Mouse (Mus musculus) intestine, embryonic 16.5 days (tissue): ENCODE data around the gene Fam69b. TPM values are rescaled to one million over a fixed set of nuclear protein-coding genes. Genes with fewer than 3 reads are reported as not detected.

Source experiments
- ATAC-seq: fragments of 200-750 bp; cut with Nextera tagmentation; 2 replicates; pipeline ENCODE4 v1.8.0; 2017; ENCODE audit warnings: moderate TSS enrichment, moderate library complexity
- H3K27ac ChIP-seq: fragments of 300-500 bp; sonication (generic); 2 replicates; pipeline ENCODE4 v1.5.1; 2014; ENCODE audit warnings: mild to moderate bottlenecking, low read length
- H3K27me3 ChIP-seq: fragments of 300-500 bp; sonication (generic); replicated peaks from 2 replicates; pipeline ENCODE4 v1.6.1; 2014; ENCODE audit warnings: low read length, control low read depth, mixed read lengths; ENCODE audit not compliant: control insufficient read depth, insufficient read depth
- H3K36me3 ChIP-seq: fragments of 300-500 bp; sonication (generic); 2 replicates; pipeline ENCODE4 v1.6.1; 2014; ENCODE audit warnings: low read length, control low read depth; ENCODE audit not compliant: control insufficient read depth, insufficient read depth
- H3K4me1 ChIP-seq: fragments of 300-500 bp; sonication (generic); 2 replicates; pipeline ENCODE4 v1.6.1; 2014; ENCODE audit warnings: low read length, control low read depth, mixed read lengths; ENCODE audit not compliant: control insufficient read depth, insufficient read depth
- H3K4me2 ChIP-seq: fragments of 300-500 bp; sonication (generic); 2 replicates; pipeline ENCODE4 v1.6.1; 2014; ENCODE audit warnings: low read depth, low read length, control low read depth
- H3K4me3 ChIP-seq: fragments of 300-500 bp; sonication (generic); 2 replicates; pipeline ENCODE4 v1.5.1; 2014; ENCODE audit warnings: mild to moderate bottlenecking, low read length
- H3K9ac ChIP-seq: fragments of 300-500 bp; sonication (generic); 2 replicates; pipeline ENCODE4 v1.6.1; 2014; ENCODE audit warnings: low read depth, low read length
- H3K9me3 ChIP-seq: fragments of 300-500 bp; sonication (generic); 2 replicates; pipeline ENCODE4 v1.6.1; 2016; ENCODE audit warnings: low read length, control low read depth; ENCODE audit not compliant: control insufficient read depth
- WGBS: fragments of 180-500 bp; shearing (Covaris S2); extraction: QIAGEN DNeasy Blood & Tissue Kit; methylation state at CpG from one replicate; pipeline ENCODE4 v1.1.7; 2014; 5-methylcytosine and 5-hydroxymethylcytosine counted together
- polyA plus RNA-seq: library from polyadenylated mRNA; unstranded; fragments of >200 nt; fragmentation: Nextera tagmentation; extraction: Ambion mirVana; gene quantifications from 2 replicates; pipeline ENCODE4 v1.2.1, GENCODE M21; 2015

Fam69b gene
- polyA plus RNA-seq, 1 experiment from 2014 or later: 27.0 TPM

- no peak overlapping the region; the same call in 1 of the 2 replicates for H3K27ac ChIP-seq
Measured at GRCm38 (mm10) chr2:26588573-26588972, 39.7 kb upstream of the Fam69b start.

GRCm38 (mm10) chr2:26589284-26589683 is 39.0 kb upstream of the Fam69b start:
- Histone ChIP-seq H3K4me3 (peak overlapping the region; percentile 70; the same call in 1 of the 2 replicates), H3K36me3 (0 out of 2 replicates have a peak, but pooled peaks cover 4% of the 10 kb centered on the region), H3K27ac (no peak overlapping the region), H3K27me3 (no peaks in the 10 kb centered on the region), H3K9me3 (no peaks in the 10 kb centered on the region), H3K4me1 (peaks cover 5% of the 10 kb centered on the region), H3K4me2 (no peak overlapping the region), H3K9ac (peak overlapping the region; percentile 80; the same call in 1 of the 2 replicates)
- no peak for ATAC-seq
- WGBS: 85% methylated on average over 10 of the region's 10 CpGs

More at GRCm38 (mm10) chr2:26588573-26588972, 39.7 kb upstream of the Fam69b start:
- WGBS: 35% methylated on average over 4 of the region's 4 CpGs
- Histone ChIP-seq H3K4me2 (peak overlapping the region; percentile 20; the same call in 1 of the 2 replicates), H3K4me3 (peak overlapping the region; percentile 70), H3K36me3 (0 out of 2 replicates have a peak, but pooled peaks cover 4% of the 10 kb centered on the region), H3K9ac (peak overlapping the region; percentile 80), H3K9me3 (no peaks in the 10 kb centered on the region), H3K4me1 (peaks cover 5% of the 10 kb centered on the region), H3K27me3 (no peaks in the 10 kb centered on the region)
- ATAC-seq: no peak

GRCm38 (mm10) chr2:26590282-26590681 is 38.0 kb upstream of the Fam69b start:
- H3K9ac ChIP-seq: peak overlapping the region; percentile 24; the same call in 1 of the 2 replicates
- H3K27ac ChIP-seq: no peak overlapping the region
- 0 out of 2 replicates have a peak, but pooled peaks cover 4% of the 10 kb centered on the region for H3K36me3 ChIP-seq
- peak overlapping the region; percentile 13; the same call in 1 of the 2 replicates for H3K4me2 ChIP-seq
- 88% methylated on average over 7 of the region's 7 CpGs for WGBS
- no peak for ATAC-seq
- H3K4me1 ChIP-seq: peaks cover 11% of the 10 kb centered on the region
- H3K4me3 ChIP-seq: no peak overlapping the region
- H3K9me3 ChIP-seq: no peaks in the 10 kb centered on the region
- H3K27me3 ChIP-seq: no peaks in the 10 kb centered on the region

GRCm38 (mm10) chr2:26590962-26591361 is 37.3 kb upstream of the Fam69b start:
- Histone ChIP-seq H3K4me1 (peaks cover 18% of the 10 kb centered on the region), H3K27me3 (no peaks in the 10 kb centered on the region), H3K9ac (peak overlapping the region; percentile 24; the same call in 1 of the 2 replicates), H3K9me3 (no peaks in the 10 kb centered on the region), H3K27ac (no peak overlapping the region), H3K4me3 (no peak overlapping the region), H3K36me3 (0 out of 2 replicates have a peak, but pooled peaks cover 7% of the 10 kb centered on the region), H3K4me2 (peak overlapping the region; percentile 13; the same call in 1 of the 2 replicates)
- 83% methylated on average over 7 of the region's 7 CpGs for WGBS
- ATAC-seq: no peak

GRCm38 (mm10) chr2:26591416-26591815 is 36.8 kb upstream of the Fam69b start:
- H3K36me3 ChIP-seq: 0 out of 2 replicates have a peak, but pooled peaks cover 9% of the 10 kb centered on the region
- no peaks in the 10 kb centered on the region for H3K27me3 ChIP-seq
- ATAC-seq: no peak
- no peak overlapping the region for H3K4me2 ChIP-seq
- no peak overlapping the region for H3K9ac ChIP-seq
- H3K27ac ChIP-seq: no peak overlapping the region
- H3K9me3 ChIP-seq: no peaks in the 10 kb centered on the region
- no peak overlapping the region for H3K4me3 ChIP-seq
- peaks cover 18% of the 10 kb centered on the region for H3K4me1 ChIP-seq
- 83% methylated on average over 12 of the region's 12 CpGs for WGBS

- H3K4me1 ChIP-seq: peaks cover 15% of the 10 kb centered on the region
- H3K4me3 ChIP-seq: no peak overlapping the region
- H3K27ac ChIP-seq: no peak overlapping the region
- H3K27me3 ChIP-seq: no peaks in the 10 kb centered on the region
- peak; percentile 1; the same call in 1 of the 2 replicates for ATAC-seq
- H3K9ac ChIP-seq: no peak overlapping the region
- H3K4me2 ChIP-seq: no peak overlapping the region
- H3K36me3 ChIP-seq: 0 out of 2 replicates have a peak, but pooled peaks cover 9% of the 10 kb centered on the region
- no peaks in the 10 kb centered on the region for H3K9me3 ChIP-seq
- WGBS: 50% methylated on average over 9 of the region's 9 CpGs
Measured at GRCm38 (mm10) chr2:26593211-26594021, 34.8 kb upstream of the Fam69b start.

- peaks cover 15% of the 10 kb centered on the region for H3K4me1 ChIP-seq
- H3K4me2 ChIP-seq: no peak overlapping the region
- no peaks in the 10 kb centered on the region for H3K27me3 ChIP-seq
- no peak overlapping the region for H3K4me3 ChIP-seq
- ATAC-seq: peak; percentile 29
- 0 out of 2 replicates have a peak, but pooled peaks cover 9% of the 10 kb centered on the region for H3K36me3 ChIP-seq
- H3K9me3 ChIP-seq: no peaks in the 10 kb centered on the region
- H3K9ac ChIP-seq: no peak overlapping the region
- 63% methylated on average over 9 of the region's 9 CpGs for WGBS
- H3K27ac ChIP-seq: no peak overlapping the region
Measured at GRCm38 (mm10) chr2:26594022-26594346, 34.3 kb upstream of the Fam69b start.

- H3K9ac ChIP-seq: no peak overlapping the region
- peak overlapping the region; percentile 81 for H3K27ac ChIP-seq
- no peaks in the 10 kb centered on the region for H3K9me3 ChIP-seq
- WGBS: 79% methylated on average over 7 of the region's 7 CpGs
- peaks cover 15% of the 10 kb centered on the region for H3K4me1 ChIP-seq
- no peak overlapping the region for H3K4me3 ChIP-seq
- H3K36me3 ChIP-seq: 0 out of 2 replicates have a peak, but pooled peaks cover 9% of the 10 kb centered on the region
- H3K27me3 ChIP-seq: no peaks in the 10 kb centered on the region
- H3K4me2 ChIP-seq: peak overlapping the region; percentile 15; the same call in 1 of the 2 replicates
- ATAC-seq: peak; percentile 17
Measured at GRCm38 (mm10) chr2:26594461-26594933, 33.8 kb upstream of the Fam69b start.

GRCm38 (mm10) chr2:26594934-26595724 is 33.1 kb upstream of the Fam69b start:
- H3K4me3 ChIP-seq: no peak overlapping the region
- peak; percentile 91 for ATAC-seq
- H3K27ac ChIP-seq: peak overlapping the region; percentile 81
- H3K4me1 ChIP-seq: peaks cover 16% of the 10 kb centered on the region
- H3K4me2 ChIP-seq: peak overlapping the region; percentile 15
- WGBS: 54% methylated on average over 6 of the region's 6 CpGs
- peak overlapping the region; percentile 2; the same call in 1 of the 2 replicates for H3K9ac ChIP-seq
- 0 out of 2 replicates have a peak, but pooled peaks cover 9% of the 10 kb centered on the region for H3K36me3 ChIP-seq
- no peaks in the 10 kb centered on the region for H3K27me3 ChIP-seq
- H3K9me3 ChIP-seq: no peaks in the 10 kb centered on the region
